Mouse (Mus musculus): Measurements from ENCODE around the gene Noct. TPM values are rescaled to one million over a fixed set of nuclear protein-coding genes. Genes with fewer than 3 reads are reported as not detected.

The Noct gene
- polyA plus RNA-seq, 1 experiment: 36.2 TPM

GRCm38 (mm10) chr3:51270069-51270817, 46.0 kb downstream of the Noct start:
- DNase-seq (ENCODE audit: extremely low spot score in 1 of 2, low spot score in 1 of 2): no peak

GRCm38 (mm10) chr3:51275956-51276398, 51.7 kb downstream of the Noct start:
- DNase-seq (ENCODE audit: extremely low spot score in 1 of 2, low spot score in 1 of 2): peak; percentile 97 to 99

DNA sequence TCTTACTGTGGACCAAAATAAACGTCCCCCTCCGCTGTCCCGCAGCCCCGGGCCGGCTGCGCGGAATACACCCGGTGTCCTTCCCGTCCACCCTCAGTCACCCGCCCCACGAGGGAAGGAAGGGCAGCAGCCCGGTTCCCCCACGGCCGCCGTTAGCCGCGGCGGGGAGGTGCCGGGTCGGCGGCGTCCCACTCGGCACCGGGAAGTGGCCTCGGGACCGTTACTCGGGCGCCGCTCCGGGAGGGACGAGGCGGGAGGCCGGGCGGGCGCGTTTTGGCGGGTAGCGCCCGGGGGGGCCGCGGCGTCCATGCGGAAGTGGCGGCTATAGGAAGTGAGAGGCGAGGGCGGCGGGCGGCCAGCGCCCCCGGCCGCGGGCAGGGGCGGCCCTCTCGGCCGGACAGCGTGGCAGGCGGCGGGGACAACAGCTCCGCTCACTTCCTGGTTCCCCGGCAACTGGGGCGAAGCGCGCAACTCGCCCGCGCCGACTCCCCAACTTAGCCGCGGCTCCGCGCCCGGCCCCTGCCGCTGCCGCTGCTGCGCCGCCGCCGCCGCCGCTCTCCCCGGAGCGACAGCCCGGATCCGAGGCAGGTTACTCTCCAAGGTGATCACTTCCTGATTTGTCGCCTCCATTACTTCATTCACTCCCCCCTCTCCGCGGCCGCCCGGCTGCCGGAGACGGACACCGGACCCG, 52.3 kb downstream of the Noct start:
- peak; percentile 16 to 28 for DNase-seq (ENCODE audit: extremely low spot score in 1 of 2, low spot score in 1 of 2)

- DNase-seq (ENCODE audit: extremely low spot score in 1 of 2, low spot score in 1 of 2): peak; percentile 69 to 82
Observed at GRCm38 (mm10) chr3:51277201-51278150, 53.2 kb downstream of the Noct start.

DNA sequence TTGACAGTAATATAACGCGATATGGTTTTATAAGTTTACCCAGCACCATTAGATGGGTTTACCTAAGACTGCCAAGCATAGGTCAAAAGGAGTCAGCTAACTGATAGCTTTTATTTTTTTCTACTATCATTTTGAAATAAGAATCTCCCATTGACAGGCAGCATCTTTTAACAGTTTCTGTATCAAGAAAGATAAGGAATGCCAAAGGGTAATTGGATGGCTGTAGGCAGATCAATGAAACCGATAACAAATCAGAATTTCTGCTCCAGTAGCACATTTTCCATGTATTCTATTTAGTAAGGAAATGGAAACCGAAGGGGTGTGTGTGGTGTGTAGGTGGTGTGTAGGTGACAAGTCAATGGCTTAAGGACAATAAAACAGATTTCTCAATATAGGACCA, 54.2 kb downstream of the Noct start:
- DNase-seq (ENCODE audit: extremely low spot score in 1 of 2, low spot score in 1 of 2): no peak

GRCm38 (mm10) chr3:51281727-51282126, 57.5 kb downstream of the Noct start:
- no peak for DNase-seq (ENCODE audit: extremely low spot score in 1 of 2, low spot score in 1 of 2)

GRCm38 (mm10) chr3:51284375-51284774, 60.1 kb downstream of the Noct start:
- no peak for DNase-seq (ENCODE audit: extremely low spot score in 1 of 2, low spot score in 1 of 2)

DNA sequence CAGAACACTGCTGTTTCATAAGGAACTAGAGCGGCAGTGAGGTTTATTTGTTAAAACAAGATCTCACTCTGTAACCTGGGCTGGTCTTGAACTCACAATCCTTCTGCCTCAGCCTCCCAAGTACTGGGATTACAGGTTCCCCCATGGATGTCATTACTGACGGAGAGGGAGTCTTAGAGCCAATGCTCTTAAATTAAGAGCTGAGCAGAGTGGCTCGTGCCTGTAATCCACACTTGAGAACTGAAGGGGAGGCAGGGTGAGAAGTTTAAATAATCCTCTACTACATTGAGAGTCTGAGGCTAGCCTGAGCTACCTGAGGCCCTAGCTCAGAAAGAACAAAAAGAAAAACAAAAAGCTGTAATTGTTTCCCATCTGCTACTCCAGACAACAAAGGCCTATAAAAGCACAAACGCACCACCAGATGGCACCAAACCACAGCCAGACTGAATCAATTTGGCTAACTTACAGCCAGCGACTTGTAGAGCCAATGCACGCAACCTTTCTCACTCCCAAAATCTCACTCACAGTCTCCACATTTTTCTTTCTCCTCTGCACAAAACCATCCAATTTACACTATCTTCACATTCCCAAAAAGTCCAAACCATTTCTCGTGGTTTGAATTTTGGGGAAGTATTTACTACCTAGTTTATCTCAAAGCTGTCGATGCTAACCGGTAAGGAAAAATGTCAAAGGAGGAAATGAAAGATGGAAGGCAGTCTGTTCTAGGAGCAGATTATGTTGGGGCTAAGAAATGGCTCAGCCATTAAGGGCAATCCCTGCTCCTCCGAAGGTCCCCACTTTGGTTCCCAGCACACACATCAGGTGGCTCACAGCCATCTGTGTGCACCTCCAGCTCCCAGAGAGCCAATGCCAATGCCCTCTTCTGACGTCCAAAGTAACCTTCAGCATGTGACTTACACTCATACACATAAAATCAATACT, 64.9 kb downstream of the Noct start:
- peak; percentile 60 to 92 for DNase-seq (ENCODE audit: extremely low spot score in 1 of 2, low spot score in 1 of 2)

DNA sequence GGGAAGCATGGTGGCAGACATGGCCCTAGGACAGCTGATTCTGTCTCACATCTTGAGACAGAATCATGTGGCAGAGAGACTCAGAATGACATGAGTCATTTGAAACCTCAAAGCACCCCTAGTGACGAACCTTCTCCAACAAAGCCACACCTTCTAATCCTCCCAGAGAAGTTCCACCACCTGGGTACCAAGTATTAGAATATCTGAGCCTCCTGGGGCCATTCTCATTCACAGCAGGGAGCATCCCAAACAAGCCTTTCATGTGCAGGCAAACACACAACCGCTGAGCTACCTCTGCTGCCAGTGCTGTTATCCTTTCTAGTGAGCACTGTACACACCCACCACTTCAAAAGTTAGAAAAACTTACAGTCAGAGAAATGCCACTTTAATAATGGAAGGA, 70.0 kb downstream of the Noct start:
- DNase-seq (ENCODE audit: extremely low spot score in 1 of 2, low spot score in 1 of 2): no peak

GRCm38 (mm10) chr3:51295225-51295624, 71.0 kb downstream of the Noct start:
- DNase-seq (ENCODE audit: extremely low spot score in 1 of 2, low spot score in 1 of 2): peak; percentile 30 to 50

GRCm38 (mm10) chr3:51296790-51297189, 72.5 kb downstream of the Noct start:
- no peak for DNase-seq (ENCODE audit: extremely low spot score in 1 of 2, low spot score in 1 of 2)

Other genes starting within 250 kb of the Noct start
- gene Elf2, start 116.2 kb downstream of the Noct start, polyA plus RNA-seq (2012; rRNA removed): 30.3 and 32.4 TPM in 2 replicates
- 0.06 and 0.08 TPM in 2 replicates for gene Mgarp, start 172.3 kb downstream of the Noct start, polyA plus RNA-seq (2012; rRNA removed)
- 500 and 520 TPM in 2 replicates for gene Ndufc1, start 184.5 kb downstream of the Noct start, polyA plus RNA-seq (2012; rRNA removed)
- 22.3 and 22.8 TPM in 2 replicates for gene Naa15, start 190.7 kb downstream of the Noct start, polyA plus RNA-seq (2012; rRNA removed)